Mouse (Mus musculus): ENCODE data around the gene Fetub. TPM values are rescaled to one million over a fixed set of nuclear protein-coding genes. Genes with fewer than 3 reads are reported as not detected.

Fetub gene
- polyA plus RNA-seq, 1 experiment from 2014 or later = not detected

GRCm38 (mm10) chr16:22888835-22889234 lies 29.3 kb upstream of the Fetub start:
- H3K4me3 ChIP-seq = no peak overlapping the region
- WGBS = 68% methylated on average over 4 of the region's 4 CpGs
- ATAC-seq (ENCODE audit: low FRiP score, low read depth) = no peak
- H3K9ac ChIP-seq = no peak overlapping the region
- no peaks in the 10 kb centered on the region for H3K27me3 ChIP-seq
- no peaks in the 10 kb centered on the region for H3K9me3 ChIP-seq
- no peak overlapping the region for H3K4me2 ChIP-seq (replicated peaks)
- no peak overlapping the region for H3K27ac ChIP-seq
- no peaks in the 10 kb centered on the region for H3K36me3 ChIP-seq
- H3K4me1 ChIP-seq = no peaks in the 10 kb centered on the region

- Histone ChIP-seq H3K4me2 (replicated peaks) (no peak overlapping the region), H3K27ac (no peak overlapping the region), H3K36me3 (no peaks in the 10 kb centered on the region), H3K27me3 (no peaks in the 10 kb centered on the region), H3K4me3 (no peak overlapping the region), H3K4me1 (no peaks in the 10 kb centered on the region), H3K9me3 (no peaks in the 10 kb centered on the region), H3K9ac (no peak overlapping the region)
- WGBS = 88% methylated on average over 8 of the region's 8 CpGs
- ATAC-seq (ENCODE audit: low FRiP score, low read depth) = no peak
These were observed 28.4 kb upstream of the Fetub start for GRCm38 (mm10) chr16:22889716-22890115.

- H3K36me3 ChIP-seq = no peaks in the 10 kb centered on the region
- H3K9ac ChIP-seq = no peak within 1 kb of the TSS
- ATAC-seq (ENCODE audit: low FRiP score, low read depth) = no peak
- no peaks in the 10 kb centered on the region for H3K4me1 ChIP-seq
- WGBS = 83% methylated on average over 11 of the region's 11 CpGs
- H3K4me3 ChIP-seq = no peak within 1 kb of the TSS
- H3K27ac ChIP-seq = no peak within 1 kb of the TSS
- H3K4me2 ChIP-seq (replicated peaks) = no peak within 1 kb of the TSS
- no peaks in the 10 kb centered on the region for H3K9me3 ChIP-seq
- H3K27me3 ChIP-seq = no peaks in the 10 kb centered on the region
These were observed 27.2 kb upstream of the Fetub start, which contains the start of gene Ahsg for GRCm38 (mm10) chr16:22890683-22891510. Gene Ahsg, plus strand, starts transcription at chr16:22891277.

GRCm38 (mm10) chr16:22891733-22892154 lies 26.4 kb upstream of the Fetub start:
- no peaks in the 10 kb centered on the region for H3K9me3 ChIP-seq
- H3K9ac ChIP-seq = no peak overlapping the region
- H3K4me1 ChIP-seq = no peaks in the 10 kb centered on the region
- no peaks in the 10 kb centered on the region for H3K36me3 ChIP-seq
- no peak overlapping the region for H3K4me2 ChIP-seq (replicated peaks)
- H3K27ac ChIP-seq = no peak overlapping the region
- no peaks in the 10 kb centered on the region for H3K27me3 ChIP-seq
- no peak for ATAC-seq (ENCODE audit: low FRiP score, low read depth)
- H3K4me3 ChIP-seq = no peak overlapping the region
- WGBS = 92% methylated on average over 8 of the region's 8 CpGs

GRCm38 (mm10) chr16:22894095-22894494 lies 24.0 kb upstream of the Fetub start:
- 79% methylated on average over 8 of the region's 8 CpGs for WGBS
- H3K9ac ChIP-seq = no peak overlapping the region
- H3K9me3 ChIP-seq = no peaks in the 10 kb centered on the region
- peaks cover under 1% of the 10 kb centered on the region; the same call in 1 of the 2 replicates for H3K4me1 ChIP-seq
- H3K4me2 ChIP-seq (replicated peaks) = no peak overlapping the region
- H3K36me3 ChIP-seq = no peaks in the 10 kb centered on the region
- no peak overlapping the region for H3K4me3 ChIP-seq
- no peaks in the 10 kb centered on the region for H3K27me3 ChIP-seq
- ATAC-seq (ENCODE audit: low FRiP score, low read depth) = no peak
- H3K27ac ChIP-seq = no peak overlapping the region

GRCm38 (mm10) chr16:22896618-22897017 lies 21.5 kb upstream of the Fetub start:
- H3K27me3 ChIP-seq = no peaks in the 10 kb centered on the region
- no peak for ATAC-seq (ENCODE audit: low FRiP score, low read depth)
- no peak overlapping the region for H3K4me3 ChIP-seq
- WGBS = 70% methylated on average over 2 of the region's 2 CpGs
- no peak overlapping the region for H3K27ac ChIP-seq
- no peaks in the 10 kb centered on the region for H3K9me3 ChIP-seq
- H3K9ac ChIP-seq = no peak overlapping the region
- H3K4me1 ChIP-seq = peaks cover 7% of the 10 kb centered on the region
- no peak overlapping the region for H3K4me2 ChIP-seq (replicated peaks)
- H3K36me3 ChIP-seq = no peaks in the 10 kb centered on the region

GRCm38 (mm10) chr16:22899346-22899745 lies 18.8 kb upstream of the Fetub start:
- 54% methylated on average over 5 of the region's 5 CpGs for WGBS
- ATAC-seq (ENCODE audit: low FRiP score, low read depth) = no peak
- H3K4me2 ChIP-seq (replicated peaks) = no peak overlapping the region

GRCm38 (mm10) chr16:22899866-22900570 lies 18.1 kb upstream of the Fetub start:
- Histone ChIP-seq H3K4me1 (peaks cover 7% of the 10 kb centered on the region), H3K27me3 (no peaks in the 10 kb centered on the region), H3K9me3 (no peaks in the 10 kb centered on the region), H3K27ac (no peak overlapping the region), H3K9ac (no peak overlapping the region), H3K36me3 (no peaks in the 10 kb centered on the region), H3K4me3 (no peak overlapping the region), H3K4me2 (replicated peaks) (no peak overlapping the region)
- ATAC-seq (ENCODE audit: low FRiP score, low read depth) = no peak
- WGBS = 81% methylated on average over 10 of the region's 10 CpGs

More at GRCm38 (mm10) chr16:22899346-22899745, 18.8 kb upstream of the Fetub start:
- Histone ChIP-seq H3K9ac (no peak overlapping the region), H3K4me1 (peaks cover 7% of the 10 kb centered on the region), H3K27me3 (no peaks in the 10 kb centered on the region), H3K9me3 (no peaks in the 10 kb centered on the region), H3K4me3 (no peak overlapping the region), H3K36me3 (no peaks in the 10 kb centered on the region), H3K27ac (no peak overlapping the region)

GRCm38 (mm10) chr16:22901326-22901725 lies 16.8 kb upstream of the Fetub start:
- H3K27me3 ChIP-seq = no peaks in the 10 kb centered on the region
- H3K9ac ChIP-seq = no peak overlapping the region
- no peaks in the 10 kb centered on the region for H3K36me3 ChIP-seq
- H3K27ac ChIP-seq = no peak overlapping the region
- no peaks in the 10 kb centered on the region for H3K9me3 ChIP-seq
- peaks cover 7% of the 10 kb centered on the region for H3K4me1 ChIP-seq
- ATAC-seq (ENCODE audit: low FRiP score, low read depth) = no peak
- no peak overlapping the region for H3K4me3 ChIP-seq
- no peak overlapping the region for H3K4me2 ChIP-seq (replicated peaks)
- WGBS = 88% methylated on average over 3 of the region's 3 CpGs

GRCm38 (mm10) chr16:22909290-22909689 lies 8.8 kb upstream of the Fetub start:
- no peak overlapping the region for H3K4me3 ChIP-seq
- ATAC-seq (ENCODE audit: low FRiP score, low read depth) = no peak
- H3K27me3 ChIP-seq = no peaks in the 10 kb centered on the region
- H3K9ac ChIP-seq = no peak overlapping the region
- no peaks in the 10 kb centered on the region for H3K9me3 ChIP-seq
- WGBS = 86% methylated on average over 6 of the region's 6 CpGs
- no peak overlapping the region for H3K27ac ChIP-seq
- no peak overlapping the region for H3K4me2 ChIP-seq (replicated peaks)
- no peaks in the 10 kb centered on the region for H3K36me3 ChIP-seq
- no peaks in the 10 kb centered on the region for H3K4me1 ChIP-seq

GRCm38 (mm10) chr16:22911986-22912385 lies 6.1 kb upstream of the Fetub start:
- no peaks in the 10 kb centered on the region for H3K27me3 ChIP-seq
- no peak overlapping the region for H3K4me3 ChIP-seq
- ATAC-seq (ENCODE audit: low FRiP score, low read depth) = no peak
- H3K9ac ChIP-seq = no peak overlapping the region
- H3K4me1 ChIP-seq = no peaks in the 10 kb centered on the region
- no peak overlapping the region for H3K27ac ChIP-seq
- H3K9me3 ChIP-seq = no peaks in the 10 kb centered on the region
- no peaks in the 10 kb centered on the region for H3K36me3 ChIP-seq
- WGBS = 80% methylated on average over 3 of the region's 3 CpGs
- H3K4me2 ChIP-seq (replicated peaks) = no peak overlapping the region

GRCm38 (mm10) chr16:22912886-22913285 lies 5.2 kb upstream of the Fetub start:
- no peak overlapping the region for H3K4me2 ChIP-seq (replicated peaks)
- H3K9ac ChIP-seq = no peak overlapping the region
- WGBS = 82% methylated on average over 6 of the region's 6 CpGs
- no peaks in the 10 kb centered on the region for H3K36me3 ChIP-seq
- H3K27me3 ChIP-seq = no peaks in the 10 kb centered on the region
- no peak overlapping the region for H3K4me3 ChIP-seq
- no peaks in the 10 kb centered on the region for H3K9me3 ChIP-seq
- H3K4me1 ChIP-seq = no peaks in the 10 kb centered on the region
- no peak for ATAC-seq (ENCODE audit: low FRiP score, low read depth)
- H3K27ac ChIP-seq = no peak overlapping the region
